Mouse (Mus musculus) hindbrain, embryonic 14.5 days (tissue): ENCODE measurements around the gene Smim1. TPM values are rescaled to one million over a fixed set of nuclear protein-coding genes. Genes with fewer than 3 reads are reported as not detected.

Experiments
- ATAC-seq: fragments of 200-750 bp; cut with Nextera tagmentation; 2 replicates; pipeline ENCODE4 v1.8.0; 2017; ENCODE audit warnings: moderate number of reproducible peaks, mild to moderate bottlenecking, moderate TSS enrichment, moderate library complexity; ENCODE audit not compliant: low FRiP score
- DNase-seq: peaks from one replicate; pipeline ENCODE4 v3.0.0-alpha.2; 2015; ENCODE audit warnings: low spot score
- H3K27ac ChIP-seq: fragments of 300-500 bp; sonication (generic); 2 replicates; pipeline ENCODE4 v1.5.1; 2014; ENCODE audit warnings: mild to moderate bottlenecking, moderate library complexity
- H3K27me3 ChIP-seq: fragments of 300-500 bp; sonication (generic); 2 replicates; pipeline ENCODE4 v1.6.1; 2014; ENCODE audit warnings: mild to moderate bottlenecking, low read length, mixed read lengths; ENCODE audit not compliant: control insufficient read depth, insufficient read depth
- H3K36me3 ChIP-seq: fragments of 300-500 bp; sonication (generic); replicated peaks from 2 replicates; pipeline ENCODE4 v1.6.1; 2014; ENCODE audit not compliant: control insufficient read depth, insufficient read depth
- H3K4me1 ChIP-seq: fragments of 300-500 bp; sonication (generic); replicated peaks from 2 replicates; pipeline ENCODE4 v1.6.1; 2014; ENCODE audit warnings: antibody characterized with exemption, low read length, mixed read lengths; ENCODE audit not compliant: control insufficient read depth, insufficient read depth
- H3K4me2 ChIP-seq: fragments of 300-500 bp; sonication (generic); replicated peaks from 2 replicates; pipeline ENCODE4 v1.6.1; 2014; ENCODE audit warnings: mild to moderate bottlenecking, moderate library complexity
- H3K4me3 ChIP-seq: fragments of 300-500 bp; sonication (generic); replicated peaks from 2 replicates; pipeline ENCODE4 v1.5.1; 2014; ENCODE audit warnings: mild to moderate bottlenecking, low read length
- H3K9ac ChIP-seq: fragments of 300-500 bp; sonication (generic); 2 replicates; pipeline ENCODE4 v1.6.1; 2014
- H3K9me3 ChIP-seq: fragments of 300-500 bp; sonication (generic); 2 replicates; pipeline ENCODE4 v1.6.1; 2016; ENCODE audit warnings: low read length; ENCODE audit not compliant: control insufficient read depth
- WGBS: fragments of 180-500 bp; shearing (Covaris S2); extraction: QIAGEN DNeasy Blood & Tissue Kit; methylation state at CpG from one replicate; pipeline ENCODE4 v1.1.7; 2014; 5-methylcytosine and 5-hydroxymethylcytosine counted together
- polyA plus RNA-seq: library from polyadenylated mRNA; unstranded; fragments of >200 nt; fragmentation: Nextera tagmentation; extraction: Ambion mirVana; gene quantifications from 2 replicates; pipeline ENCODE4 v1.2.1, GENCODE M21; 2014

Gene Smim1
- 12.1 and 16.6 TPM in 2 replicates for polyA plus RNA-seq

- Histone ChIP-seq H3K9me3 (no peaks in the 10 kb centered on the region), H3K36me3 (peaks cover 16% of the 10 kb centered on the region), H3K4me3 (peak within 1 kb of the TSS; percentile 23), H3K4me2 (peak within 1 kb of the TSS; percentile 51), H3K27me3 (peaks cover 15% of the 10 kb centered on the region; the same call in 1 of the 2 replicates), H3K27ac (no peak within 1 kb of the TSS), H3K4me1 (peaks cover 8% of the 10 kb centered on the region; the same call in 1 of the 2 replicates), H3K9ac (peak within 1 kb of the TSS; percentile 21)
- peak; percentile 49 for ATAC-seq
- WGBS: 2% methylated on average over 32 of the region's 33 CpGs
- peak; percentile 59 for DNase-seq
Observed at GRCm38 (mm10) chr4:154025641-154026440, at the start of gene Smim1. Smim1 (minus strand) TSS chr4:154026230.

GRCm38 (mm10) chr4:154071941-154072340, 45.9 kb upstream of the Smim1 start:
- Histone ChIP-seq H3K9ac (no peak overlapping the region), H3K4me1 (0 out of 2 replicates have a peak, but pooled peaks cover 5% of the 10 kb centered on the region), H3K27ac (no peak overlapping the region), H3K9me3 (no peaks in the 10 kb centered on the region), H3K27me3 (peaks cover 28% of the 10 kb centered on the region), H3K4me3 (0 out of 2 replicates have a peak overlapping the region, but pooled peaks have one; percentile 4), H3K4me2 (peak overlapping the region; percentile 37), H3K36me3 (no peaks in the 10 kb centered on the region)
- no peak for DNase-seq
- WGBS: 16% methylated on average over 16 of the region's 16 CpGs
- no peak for ATAC-seq

- no peak for DNase-seq
- Histone ChIP-seq H3K4me1 (0 out of 2 replicates have a peak, but pooled peaks cover 5% of the 10 kb centered on the region), H3K27me3 (peaks cover 28% of the 10 kb centered on the region), H3K9ac (no peak overlapping the region), H3K27ac (no peak overlapping the region), H3K36me3 (no peaks in the 10 kb centered on the region), H3K9me3 (no peaks in the 10 kb centered on the region), H3K4me2 (peak overlapping the region; percentile 37), H3K4me3 (0 out of 2 replicates have a peak overlapping the region, but pooled peaks have one; percentile 4)
- 3% methylated on average over 15 of the region's 20 CpGs for WGBS
- ATAC-seq: no peak
Observed at GRCm38 (mm10) chr4:154071521-154071920, 45.5 kb upstream of the Smim1 start.

GRCm38 (mm10) chr4:154070896-154071295, 44.9 kb upstream of the Smim1 start:
- H3K4me2 ChIP-seq: no peak overlapping the region
- ATAC-seq: no peak

GRCm38 (mm10) chr4:154064827-154065773, 39.1 kb upstream of the Smim1 start:
- no peaks in the 10 kb centered on the region for H3K9me3 ChIP-seq
- no peaks in the 10 kb centered on the region for H3K36me3 ChIP-seq
- DNase-seq (peak; percentile 72), ATAC-seq (no peak; the same call in 1 of the 2 replicates)
- H3K27ac ChIP-seq: no peak overlapping the region
- no peaks in the 10 kb centered on the region for H3K4me1 ChIP-seq
- WGBS: 63% methylated on average over 14 of the region's 14 CpGs
- H3K4me2 ChIP-seq: no peak overlapping the region
- peaks cover 5% of the 10 kb centered on the region for H3K27me3 ChIP-seq
- no peak overlapping the region for H3K4me3 ChIP-seq
- no peak overlapping the region for H3K9ac ChIP-seq

More at GRCm38 (mm10) chr4:154070896-154071295, 44.9 kb upstream of the Smim1 start:
- H3K9me3 ChIP-seq: no peaks in the 10 kb centered on the region
- DNase-seq: no peak
- 0 out of 2 replicates have a peak, but pooled peaks cover 5% of the 10 kb centered on the region for H3K4me1 ChIP-seq
- no peak overlapping the region for H3K9ac ChIP-seq
- H3K27me3 ChIP-seq: peaks cover 28% of the 10 kb centered on the region
- H3K27ac ChIP-seq: no peak overlapping the region
- no peaks in the 10 kb centered on the region for H3K36me3 ChIP-seq
- WGBS: 0% methylated on average over 5 of the region's 5 CpGs
- H3K4me3 ChIP-seq: no peak overlapping the region

- Histone ChIP-seq H3K9me3 (no peaks in the 10 kb centered on the region), H3K36me3 (no peaks in the 10 kb centered on the region), H3K4me3 (no peak overlapping the region), H3K4me1 (no peaks in the 10 kb centered on the region), H3K9ac (no peak overlapping the region), H3K4me2 (no peak overlapping the region), H3K27ac (no peak overlapping the region), H3K27me3 (no peaks in the 10 kb centered on the region)
- no peak for ATAC-seq
- no peak for DNase-seq
- WGBS: 62% methylated on average over 4 of the region's 4 CpGs
Observed at GRCm38 (mm10) chr4:154057696-154058095, 31.7 kb upstream of the Smim1 start.

GRCm38 (mm10) chr4:154056661-154057060, 30.6 kb upstream of the Smim1 start:
- no peak overlapping the region for H3K4me2 ChIP-seq
- H3K27me3 ChIP-seq: no peaks in the 10 kb centered on the region
- H3K9ac ChIP-seq: no peak overlapping the region
- H3K4me1 ChIP-seq: no peaks in the 10 kb centered on the region
- no peak overlapping the region for H3K4me3 ChIP-seq
- H3K36me3 ChIP-seq: no peaks in the 10 kb centered on the region
- DNase-seq (no peak), ATAC-seq (no peak)
- no peak overlapping the region for H3K27ac ChIP-seq
- 66% methylated on average over 2 of the region's 2 CpGs for WGBS
- no peaks in the 10 kb centered on the region for H3K9me3 ChIP-seq

GRCm38 (mm10) chr4:154056046-154056445, 30.0 kb upstream of the Smim1 start:
- H3K4me1 ChIP-seq: no peaks in the 10 kb centered on the region
- no peak overlapping the region for H3K9ac ChIP-seq
- no peaks in the 10 kb centered on the region for H3K27me3 ChIP-seq
- H3K4me2 ChIP-seq: no peak overlapping the region
- 84% methylated on average over 2 of the region's 2 CpGs for WGBS
- ATAC-seq (no peak), DNase-seq (no peak)
- no peaks in the 10 kb centered on the region for H3K9me3 ChIP-seq
- H3K27ac ChIP-seq: no peak overlapping the region
- no peaks in the 10 kb centered on the region for H3K36me3 ChIP-seq
- no peak overlapping the region for H3K4me3 ChIP-seq

- no peak overlapping the region for H3K9ac ChIP-seq
- no peaks in the 10 kb centered on the region for H3K27me3 ChIP-seq
- WGBS: 87% methylated on average over 7 of the region's 7 CpGs
- H3K4me1 ChIP-seq: no peaks in the 10 kb centered on the region
- no peak overlapping the region for H3K4me3 ChIP-seq
- no peak overlapping the region for H3K27ac ChIP-seq
- no peak for ATAC-seq
- no peaks in the 10 kb centered on the region for H3K36me3 ChIP-seq
- no peak overlapping the region for H3K4me2 ChIP-seq
- no peak for DNase-seq
- no peaks in the 10 kb centered on the region for H3K9me3 ChIP-seq
Observed at GRCm38 (mm10) chr4:154055482-154055881, 29.5 kb upstream of the Smim1 start.
